Mouse (Mus musculus): ENCODE data around the gene Rhox3a2.
"Not testable (repeated sequence)": the region's sequence is repeated elsewhere in the genome, so short reads cannot be mapped to it uniquely, and the experiment has no call there.

The Rhox3a2 gene

GRCm38 (mm10) chrX:37379728-37380127 lies at the start of gene Rhox3a2:
Rhox3a2 (plus strand) TSS chrX:37380028.
- DNase-seq: not testable (repeated sequence)

- DNase-seq: not testable (repeated sequence)
These were observed 10.7 kb downstream of the Rhox3a2 start, which contains the start of gene Rhox4a2 for GRCm38 (mm10) chrX:37390548-37390947. Rhox4a2 (plus strand) TSS chrX:37390848.

GRCm38 (mm10) chrX:37411767-37412166 lies 31.9 kb downstream of the Rhox3a2 start, which contains the start of gene Rhox2b:
Rhox2b (plus strand) TSS chrX:37412067.
- DNase-seq: not testable (repeated sequence)

- DNase-seq: not testable (repeated sequence)
These were observed 52.4 kb downstream of the Rhox3a2 start, which contains the start of gene Rhox4b for GRCm38 (mm10) chrX:37432194-37432593. Rhox4b (plus strand) TSS chrX:37432494.
